12 mouse cellular contexts compared by ENCODE assay signal in the genomic region with DNA sequence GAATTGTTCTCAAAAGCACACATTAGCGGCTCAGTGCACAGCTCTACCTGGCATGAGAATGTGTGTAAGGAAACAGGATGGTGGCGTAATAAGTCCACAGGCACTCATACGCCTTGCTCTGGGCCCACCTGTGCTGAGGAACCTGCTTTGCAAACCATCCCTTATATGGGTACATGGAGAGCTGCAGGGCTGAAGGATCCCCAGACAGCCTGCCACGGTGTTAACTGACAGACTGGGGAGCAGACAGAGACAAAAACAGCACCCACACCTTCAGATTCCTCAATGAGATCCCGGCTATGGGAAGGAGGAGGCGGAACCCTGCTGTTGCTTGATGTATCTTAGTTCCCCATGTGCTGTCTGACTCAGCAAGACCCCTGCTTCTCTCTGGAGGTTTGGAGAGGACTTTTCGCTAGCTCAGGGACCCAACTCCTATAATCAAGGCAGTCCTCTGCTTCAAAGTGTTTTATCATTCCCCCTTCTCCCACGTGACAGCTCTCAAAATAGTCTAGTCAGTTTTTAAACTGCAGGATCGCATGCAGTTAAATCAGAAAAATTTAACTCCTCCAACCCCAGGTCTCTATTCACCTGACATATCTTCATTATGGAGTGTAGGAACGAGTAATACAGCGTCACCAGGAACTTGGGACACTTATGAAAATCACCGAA. TPM values are rescaled to one million over a fixed set of nuclear protein-coding genes. Genes with fewer than 3 reads are reported as not detected.
DNase-seq lines count a peak whose midpoint lies in the region; ATAC-seq and TF ChIP-seq lines count a peak whose summit lies in the region.
"Had no signal": no experiment of that assay in that cellular context is flagged by ENCODE, and none has a peak within 500 bp of the region (broad histone marks: within the 10 kb centered on the region; RNA-seq: fewer than 3 reads in every experiment).

No protein-coding gene starts in this region.

- no peaks in the 10 kb centered on the region for H3K9me3 ChIP-seq in limb, embryonic 10.5 days (replicated peaks)
- no peaks in the 10 kb centered on the region for H3K9me3 ChIP-seq in hindbrain, embryonic 11.5 days (ENCODE audit: control insufficient read depth, low read length)
- H3K9me3 ChIP-seq: limb, embryonic 15.5 days; midbrain, embryonic 13.5 days had no signal

- peak in 1 of 2 experiments; percentile 40 for DNase-seq in heart, adult 2 months
- no peak for DNase-seq in heart, postnatal 25 days (ENCODE audit: low spot score)
- DNase-seq in frontal cortex, postnatal 10 days (ENCODE audit: low spot score in 2 of 2) = peak; percentile 42 to 67
- DNase-seq in layer of hippocampus, adult 8-10 months (ENCODE audit: low spot score in 2 of 2) = peak; percentile 51 to 59
- peak; percentile 40 for DNase-seq in lung, postnatal 36 days
- DNase-seq in embryo, embryonic 10 days (ENCODE audit: low spot score) = no peak
- DNase-seq in limb, embryonic 10.5 days (ENCODE audit: low spot score) = no peak
- no peak for DNase-seq in hindbrain, embryonic 11.5 days (ENCODE audit: low spot score)
- DNase-seq: adrenal gland, adult 8-10 months; cerebellum, adult 11-12 months had no signal

- no peak overlapping the region for H3K4me2 ChIP-seq in hindbrain, embryonic 11.5 days (replicated peaks; ENCODE audit: low read depth, low read length)
- H3K4me2 ChIP-seq: limb, embryonic 15.5 days; midbrain, embryonic 13.5 days had no signal

- no peaks in the 10 kb centered on the region for H3K27me3 ChIP-seq in heart, adult 2 months (ENCODE audit: control insufficient read depth, insufficient read depth, low read length)
- H3K27me3 ChIP-seq in limb, embryonic 10.5 days (ENCODE audit: low read depth, poor library complexity, severe bottlenecking) = no peaks in the 10 kb centered on the region
- H3K27me3 ChIP-seq in hindbrain, embryonic 11.5 days (ENCODE audit: control insufficient read depth, insufficient read depth, low read length) = no peaks in the 10 kb centered on the region
- H3K27me3 ChIP-seq: limb, embryonic 15.5 days; midbrain, embryonic 13.5 days had no signal

- no peak overlapping the region for H3K4me3 ChIP-seq in heart, adult 2 months
- no peak overlapping the region for H3K4me3 ChIP-seq in limb, embryonic 10.5 days
- H3K4me3 ChIP-seq in hindbrain, embryonic 11.5 days (ENCODE audit: low read depth, low read length) = no peak overlapping the region
- H3K4me3 ChIP-seq: limb, embryonic 15.5 days; midbrain, embryonic 13.5 days had no signal

- no peak for TF ChIP-seq CTCF in heart, adult 2 months (IDR thresholded peaks at IDR 0.05)

- TF ChIP-seq EP300 in heart, adult 2 months (IDR thresholded peaks at IDR 0.05; ENCODE audit: insufficient read depth, low read depth, low read length) = no peak

- 54% methylated on average over 12 of the region's 12 CpGs for WGBS in heart, adult 2 months
- 75% methylated on average over 12 of the region's 12 CpGs for whole genome bisulfite sequencing in limb, embryonic 10.5 days
- WGBS in hindbrain, embryonic 11.5 days = 77% methylated on average over 12 of the region's 12 CpGs

- ATAC-seq in hindbrain, embryonic 11.5 days (ENCODE audit: low FRiP score) = no peak
- ATAC-seq: midbrain, embryonic 13.5 days had no signal

- intact Hi-C loops in heart, adult 2 months (cut with DNase I) = loop anchor here (5.0 kb wide), 2 partner anchors 43 to 143 kb away; partner anchors contain the start of gene Osbpl3
- intact Hi-C loops in heart, postnatal 25 days (cut with DNase I) = loop anchor here (5.0 to 10.0 kb wide), 3 partner anchors 43 to 143 kb away; partner anchors contain the start of gene Osbpl3

- H3K27ac ChIP-seq in heart, adult 2 months = peak overlapping the region; percentile 70
- H3K27ac ChIP-seq in limb, embryonic 10.5 days = no peak overlapping the region
- H3K27ac ChIP-seq in hindbrain, embryonic 11.5 days (ENCODE audit: low read depth, low read length) = no peak overlapping the region
- H3K27ac ChIP-seq: limb, embryonic 15.5 days; midbrain, embryonic 13.5 days had no signal

- peaks cover 2% of the 10 kb centered on the region; the same call in 1 of the 2 replicates for H3K4me1 ChIP-seq in heart, adult 2 months (ENCODE audit: control insufficient read depth, insufficient read depth, low read length)
- H3K4me1 ChIP-seq in limb, embryonic 10.5 days = no peaks in the 10 kb centered on the region
- no peaks in the 10 kb centered on the region for H3K4me1 ChIP-seq in hindbrain, embryonic 11.5 days (replicated peaks; ENCODE audit: control insufficient read depth, insufficient read depth, low read length)

- peak overlapping the region; percentile 57 for H3K9ac ChIP-seq in heart, adult 2 months (ENCODE audit: low read depth, low read length)
- no peak overlapping the region for H3K9ac ChIP-seq in hindbrain, embryonic 11.5 days (ENCODE audit: low read depth, low read length)
- H3K9ac ChIP-seq: limb, embryonic 15.5 days; midbrain, embryonic 13.5 days had no signal

- TF ChIP-seq POLR2A in heart, adult 2 months (IDR thresholded peaks at IDR 0.05; ENCODE audit: insufficient read depth, low read depth, low read length) = no peak

- H3K36me3 ChIP-seq in heart, adult 2 months (ENCODE audit: control insufficient read depth, insufficient read depth, low read length) = no peaks in the 10 kb centered on the region
- H3K36me3 ChIP-seq in limb, embryonic 10.5 days = no peaks in the 10 kb centered on the region
- no peaks in the 10 kb centered on the region for H3K36me3 ChIP-seq in hindbrain, embryonic 11.5 days (ENCODE audit: control insufficient read depth, insufficient read depth, low read length)
- H3K36me3 ChIP-seq: limb, embryonic 15.5 days; midbrain, embryonic 13.5 days had no signal

- no peaks in the 10 kb centered on the region for H3K79me2 ChIP-seq in heart, adult 2 months (replicated peaks; ENCODE audit: control insufficient read depth, insufficient read depth, low read length)

RNA-seq across cellular contexts. Expression of gene Gsdme, which starts 50.9 kb away (rescaled TPM):
- under 1 TPM; 0.29 to 0.32 TPM for total RNA-seq in heart, adult 2 months (2021)
- 0.41 and 0.56 TPM in 2 replicates for polyA plus RNA-seq in heart, adult 2 months (2012; rRNA removed)
- total RNA-seq in heart, postnatal 25 days (2021) = under 1 TPM; 0.34 to 0.49 TPM
- 10 to 100 TPM; 10.1 to 13.6 (median 10.9) TPM for total RNA-seq in layer of hippocampus, adult 8-10 months (2022)
- polyA plus RNA-seq in limb, embryonic 10.5 days (2016; fragmentation: Nextera tagmentation; extraction: Ambion mirVana) = 42.3 and 46.4 TPM in 2 replicates
- polyA plus RNA-seq in hindbrain, embryonic 11.5 days (2014; fragmentation: Nextera tagmentation; extraction: Ambion mirVana) = 55.0 TPM in 2 replicates

Comparison
In these comparisons a context has a peak if more than half of its experiments do, and no peak if none do; other contexts are left out.
1. DNase-seq: peak in frontal cortex, postnatal 10 days (2 of 2), layer of hippocampus, adult 8-10 months (2 of 2) and lung, postnatal 36 days (single experiment); none in heart, postnatal 25 days (single experiment), embryo, embryonic 10 days (single experiment), limb, embryonic 10.5 days (single experiment) and hindbrain, embryonic 11.5 days (single experiment).
2. RNA of gene Gsdme, which starts 50.9 kb away (total RNA-seq): 10.1 to 13.6 TPM in layer of hippocampus, adult 8-10 months; 0.34 to 0.49 TPM in heart, postnatal 25 days and 0.29 to 0.32 TPM in heart, adult 2 months; every median in the first group is over 4 times any median in the second.